Mouse (Mus musculus) liver, adult 2 months (tissue): ENCODE measurements around the gene Tmem262. TPM values are rescaled to one million over a fixed set of nuclear protein-coding genes. Genes with fewer than 3 reads are reported as not detected.

Experiments used
- DNase-seq: peaks from one replicate; pipeline ENCODE4 v3.0.0-alpha.2; 2011; ENCODE audit warnings: low read depth, low spot score; ENCODE audit errors: extremely low read depth
- H3K27ac ChIP-seq: fragments of 200-500 bp; replicated peaks from 2 replicates; pipeline ENCODE4 v1.5.1; 2012; ENCODE audit warnings: low read depth, mild to moderate bottlenecking, control low read depth, inconsistent platforms, low read length; ENCODE audit not compliant: insufficient read depth
- H3K27me3 ChIP-seq: fragments of 200-500 bp; 2 replicates; pipeline ENCODE4 v1.6.1; 2012; ENCODE audit warnings: mild to moderate bottlenecking, moderate library complexity, low read length, inconsistent platforms; ENCODE audit not compliant: control insufficient read depth, insufficient read depth
- H3K36me3 ChIP-seq: fragments of 200-500 bp; 2 replicates; pipeline ENCODE4 v1.6.1; 2012; ENCODE audit warnings: low read length, inconsistent platforms; ENCODE audit not compliant: control insufficient read depth, insufficient read depth
- H3K4me1 ChIP-seq: fragments of 200-500 bp; 2 replicates; pipeline ENCODE4 v1.6.1; 2011; ENCODE audit warnings: low read length; ENCODE audit not compliant: control insufficient read depth, insufficient read depth
- H3K4me3 ChIP-seq: fragments of 200-500 bp; 2 replicates; pipeline ENCODE4 v1.5.1; 2011; ENCODE audit warnings: low read depth, mild to moderate bottlenecking, control low read depth, low read length, moderate library complexity; ENCODE audit not compliant: insufficient read depth
- H3K79me2 ChIP-seq: fragments of 200-500 bp; 2 replicates; pipeline ENCODE4 v1.6.1; 2012; ENCODE audit warnings: inconsistent platforms, mild to moderate bottlenecking, low read length, moderate library complexity; ENCODE audit not compliant: control insufficient read depth, insufficient read depth
- H3K9ac ChIP-seq: fragments of 200-500 bp; 2 replicates; pipeline ENCODE4 v1.6.1; 2012; ENCODE audit warnings: low read depth, mild to moderate bottlenecking, control low read depth, inconsistent platforms, low read length
- CTCF ChIP-seq: fragments of 200-500 bp; IDR thresholded peaks from 2 replicates; pipeline ENCODE4 v1.5.1; 2011; ENCODE audit warnings: low read depth, low read length, control low read depth
- POLR2A ChIP-seq: fragments of 200-500 bp; IDR thresholded peaks from 2 replicates; pipeline ENCODE4 v1.6.1; 2011; ENCODE audit warnings: low read length, control low read depth; ENCODE audit not compliant: insufficient read depth; ENCODE audit errors: extremely low read depth
- WGBS: fragments of 180-500 bp; shearing (Covaris S2); methylation state at CpG from one replicate; pipeline ENCODE4 v1.1.7; 2018; 5-methylcytosine and 5-hydroxymethylcytosine counted together
- polyA plus RNA-seq: library from polyadenylated mRNA; depleted of rRNA; stranded (reverse); fragments of >200 nt; gene quantifications from 2 replicates; pipeline ENCODE4 v1.2.3, GENCODE M21; 2012; rRNA removed
- total RNA-seq: library from RNA; depleted of rRNA; stranded (reverse); fragments of >200 nt; gene quantifications from 2 replicates; pipeline ENCODE4 v1.2.3, GENCODE M21; 2014; rRNA removed

Tmem262 gene
- total RNA-seq (not detected in 2 replicates), polyA plus RNA-seq (not detected in 2 replicates)

DNA sequence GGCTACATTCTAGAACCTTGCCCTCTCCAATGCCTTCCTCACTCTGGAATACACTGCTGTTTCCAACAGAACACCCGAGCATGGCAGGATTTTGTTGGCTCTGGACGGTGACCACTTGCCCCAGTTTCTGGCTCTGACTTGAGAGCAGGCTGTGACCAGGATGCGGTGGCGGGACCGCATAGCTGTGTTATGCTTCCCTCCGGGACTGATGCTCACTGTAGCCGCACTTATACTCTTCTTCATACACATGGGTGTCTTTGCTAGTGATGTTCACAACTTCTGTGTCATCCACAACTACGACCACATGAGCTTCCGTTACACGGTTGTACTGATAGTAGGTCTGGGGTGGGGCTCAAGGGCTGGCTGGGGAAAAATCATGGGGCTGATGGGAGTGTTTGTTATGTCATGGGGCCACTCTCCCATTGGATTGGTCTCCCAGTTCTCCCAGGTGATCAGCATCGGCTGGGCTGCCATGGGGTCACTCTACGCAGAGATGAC lies at the start of gene Tmem262:
Gene Tmem262 (plus strand): TSS at position 51 of the 498 bp plus-strand sequence.
- no peak within 1 kb of the TSS for H3K9ac ChIP-seq
- no peaks in the 10 kb centered on the region for H3K27me3 ChIP-seq
- no peak for DNase-seq
- TF ChIP-seq CTCF (no peak), POLR2A (no peak)
- peaks cover 11% of the 10 kb centered on the region; the same call in 1 of the 2 replicates for H3K79me2 ChIP-seq
- WGBS = 90% methylated on average over 12 of the region's 12 CpGs
- no peak within 1 kb of the TSS for H3K27ac ChIP-seq
- peaks cover 9% of the 10 kb centered on the region for H3K4me1 ChIP-seq
- peaks cover 2% of the 10 kb centered on the region; the same call in 1 of the 2 replicates for H3K36me3 ChIP-seq
- no peak within 1 kb of the TSS for H3K4me3 ChIP-seq

GRCm38 (mm10) chr19:6030520-6031280 lies 49.1 kb upstream of the Tmem262 start:
- Histone ChIP-seq H3K9ac (no peak overlapping the region), H3K4me1 (peaks cover 5% of the 10 kb centered on the region; the same call in 1 of the 2 replicates), H3K36me3 (no peaks in the 10 kb centered on the region), H3K27ac (no peak overlapping the region), H3K27me3 (no peaks in the 10 kb centered on the region), H3K79me2 (no peaks in the 10 kb centered on the region), H3K4me3 (no peak overlapping the region)
- TF ChIP-seq CTCF (no peak), POLR2A (no peak)
- peak; percentile 75 for DNase-seq
- 72% methylated on average over 14 of the region's 14 CpGs for WGBS

- Histone ChIP-seq H3K36me3 (no peaks in the 10 kb centered on the region), H3K27ac (peak overlapping the region; percentile 65), H3K4me3 (no peak overlapping the region), H3K79me2 (no peaks in the 10 kb centered on the region), H3K4me1 (peaks cover 12% of the 10 kb centered on the region), H3K27me3 (no peaks in the 10 kb centered on the region), H3K9ac (no peak overlapping the region)
- 9% methylated on average over 9 of the region's 9 CpGs for WGBS
- TF ChIP-seq CTCF (no peak), POLR2A (no peak)
- peak; percentile 96 for DNase-seq
Observed at GRCm38 (mm10) chr19:6035966-6036585, 43.8 kb upstream of the Tmem262 start.

DNA sequence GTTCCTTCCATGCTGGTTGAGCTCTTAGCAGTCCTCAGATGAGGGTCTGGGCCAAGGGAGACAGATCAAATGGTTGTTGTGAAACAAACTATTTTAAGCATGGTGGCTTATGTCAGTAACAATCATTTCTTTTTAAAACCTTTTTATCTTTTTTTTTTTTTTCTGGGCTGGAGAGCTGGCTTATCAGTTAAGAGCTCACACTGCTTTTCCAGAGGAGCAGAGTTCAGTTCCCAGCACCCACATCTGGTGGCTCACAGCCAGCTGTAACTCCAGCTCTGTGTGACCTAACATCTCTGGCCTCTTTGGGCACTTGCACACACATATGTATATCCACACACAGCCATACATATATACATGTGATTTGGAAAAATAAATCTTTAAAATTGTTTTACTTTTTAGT lies 42.1 kb upstream of the Tmem262 start:
- H3K27me3 ChIP-seq = no peaks in the 10 kb centered on the region
- peaks cover 20% of the 10 kb centered on the region for H3K4me1 ChIP-seq
- H3K9ac ChIP-seq = no peak overlapping the region
- H3K79me2 ChIP-seq = no peaks in the 10 kb centered on the region
- H3K27ac ChIP-seq = no peak overlapping the region
- H3K4me3 ChIP-seq = no peak overlapping the region
- TF ChIP-seq POLR2A (no peak), CTCF (no peak)
- H3K36me3 ChIP-seq = no peaks in the 10 kb centered on the region
- peak; percentile 86 for DNase-seq

DNA sequence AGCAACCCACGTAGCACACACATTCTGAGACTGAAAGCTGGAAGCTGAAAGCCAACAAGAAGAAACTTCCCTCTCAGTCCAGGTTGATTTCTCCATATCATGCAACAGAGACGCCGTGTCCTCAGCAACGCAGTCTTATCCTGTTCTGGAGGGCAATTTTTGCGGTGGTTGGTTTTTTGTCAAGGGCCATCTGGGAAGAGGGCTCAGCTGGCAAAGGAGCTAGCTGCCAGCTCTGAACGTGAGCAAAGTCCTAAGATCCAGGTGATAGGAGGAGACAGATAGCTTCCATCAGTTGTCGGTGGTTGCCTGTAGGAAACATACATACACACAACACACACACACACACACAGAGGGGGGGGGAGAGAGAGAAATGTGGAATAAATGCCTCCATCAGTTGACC lies 41.5 kb upstream of the Tmem262 start:
- H3K27me3 ChIP-seq = no peaks in the 10 kb centered on the region
- 71% methylated on average over 7 of the region's 7 CpGs for WGBS
- H3K4me1 ChIP-seq = peaks cover 18% of the 10 kb centered on the region
- TF ChIP-seq POLR2A (no peak), CTCF (no peak)
- H3K79me2 ChIP-seq = no peaks in the 10 kb centered on the region
- no peak overlapping the region for H3K9ac ChIP-seq
- no peak for DNase-seq
- H3K4me3 ChIP-seq = no peak overlapping the region
- no peaks in the 10 kb centered on the region for H3K36me3 ChIP-seq
- H3K27ac ChIP-seq = no peak overlapping the region
